Mouse (Mus musculus) lung, postnatal 4 days (tissue): ENCODE measurements at regions not wholly inside any gene's neighbourhood (a gene's known extent, or its start where the extent isn't known, plus 50 kb on each side); places are given as distances from the start of the nearest gene placed in this dataset.
A peak's percentile ranks its signal among the peaks of the same experiment; 100 is the strongest.

Source experiments
- DNase-seq, 2 experiments: peaks; one replicate each; pipeline ENCODE4 v3.0.0; 2021

- peak; percentile 6 to 50 for DNase-seq
Measured at GRCm38 (mm10) chr2:51822976-51823375, 112.0 kb downstream of the Rbm43 start.

GRCm38 (mm10) chr2:51830286-51830944, 104.5 kb downstream of the Rbm43 start:
- DNase-seq: peak; percentile 46 to 70

- no peak for DNase-seq
Measured at GRCm38 (mm10) chr2:51830965-51831720, 103.8 kb downstream of the Rbm43 start.

GRCm38 (mm10) chr2:51837864-51838263, 97.1 kb downstream of the Rbm43 start:
- DNase-seq: no peak

- DNase-seq: no peak
Measured at GRCm38 (mm10) chr2:51840808-51841207, 94.2 kb downstream of the Rbm43 start.

GRCm38 (mm10) chr2:51844831-51845230, 90.1 kb downstream of the Rbm43 start:
- DNase-seq: no peak

- no peak for DNase-seq
Measured at GRCm38 (mm10) chr2:51847556-51847955, 87.4 kb downstream of the Rbm43 start.

GRCm38 (mm10) chr2:51847964-51848363, 87.0 kb downstream of the Rbm43 start:
- no peak for DNase-seq

- DNase-seq: no peak
Measured at GRCm38 (mm10) chr2:51848491-51848890, 86.5 kb downstream of the Rbm43 start.

- DNase-seq: no peak
Measured at GRCm38 (mm10) chr2:51850581-51850980, 84.4 kb downstream of the Rbm43 start.

- DNase-seq: no peak
Measured at GRCm38 (mm10) chr2:51851711-51852110, 83.3 kb downstream of the Rbm43 start.

- DNase-seq: no peak
Measured at GRCm38 (mm10) chr2:51857226-51857625, 77.7 kb downstream of the Rbm43 start.

GRCm38 (mm10) chr2:51866045-51866444, 68.9 kb downstream of the Rbm43 start:
- DNase-seq: no peak

- DNase-seq: no peak
Measured at GRCm38 (mm10) chr2:51868878-51869510, 66.0 kb downstream of the Rbm43 start.

- no peak for DNase-seq
Measured at GRCm38 (mm10) chr2:51871571-51871970, 63.4 kb downstream of the Rbm43 start.
